Mouse (Mus musculus) cerebellum, adult 2 months (tissue): ENCODE measurements around the gene Phactr3.

Source experiments
- CTCF ChIP-seq: fragments of 200-500 bp; IDR thresholded peaks from 2 replicates; pipeline ENCODE4 v1.5.1; 2011; ENCODE audit warnings: low read depth, mild to moderate bottlenecking, control low read depth, low read length, moderate library complexity, borderline replicate concordance; ENCODE audit not compliant: insufficient read depth
- POLR2A ChIP-seq: fragments of 200-500 bp; IDR thresholded peaks from 2 replicates; pipeline ENCODE4 v1.6.1; 2011; ENCODE audit warnings: low read length, control low read depth, borderline replicate concordance; ENCODE audit not compliant: insufficient read depth

DNA sequence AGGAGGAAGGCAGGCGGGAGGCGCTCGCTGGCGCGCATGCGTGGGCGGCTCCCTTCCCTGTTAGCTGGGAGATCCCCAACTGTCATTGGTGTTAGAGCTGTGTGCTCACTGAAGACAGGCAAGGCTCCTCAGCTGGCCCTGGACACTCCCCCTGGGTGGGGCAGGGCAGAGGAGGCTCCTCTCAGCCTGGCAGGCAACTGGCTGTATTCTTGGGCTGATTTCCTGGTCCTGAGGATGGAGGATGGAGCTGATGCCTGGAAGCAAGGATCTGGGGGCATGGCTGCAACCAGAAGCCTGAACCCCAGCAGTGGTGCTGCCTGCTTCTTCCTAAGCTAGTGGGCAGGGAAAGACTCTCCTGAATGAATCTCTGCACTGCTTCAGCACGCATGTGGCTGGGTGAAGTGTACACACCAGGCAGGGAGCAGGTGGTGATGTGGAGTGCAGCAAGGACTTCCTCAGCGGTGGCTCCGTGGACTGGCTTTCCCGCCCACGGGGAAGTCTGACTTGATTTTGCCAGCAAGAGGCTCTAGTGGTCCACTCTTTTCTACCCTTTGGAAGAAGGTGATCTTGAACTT is 208.8 kb downstream of the Phactr3 start:
- TF ChIP-seq CTCF, result no peak
- no peak for TF ChIP-seq POLR2A
